Mouse (Mus musculus) spleen, adult 2 months (tissue): ENCODE measurements around the gene Clta.

ENCODE experiments used
- CTCF ChIP-seq: fragments of 200-500 bp; IDR thresholded peaks from 2 replicates; pipeline ENCODE4 v1.5.1; 2011; ENCODE audit warnings: mild to moderate bottlenecking, inconsistent platforms; ENCODE audit not compliant: insufficient read depth, insufficient read length, insufficient replicate concordance; ENCODE audit errors: extremely low read depth
- POLR2A ChIP-seq: fragments of 200-500 bp; IDR thresholded peaks from 2 replicates; pipeline ENCODE4 v1.6.1; 2011; ENCODE audit warnings: low read depth, low read length, inconsistent platforms

GRCm38 (mm10) chr4:44004623-44005409 lies 564 bp downstream of the Clta start:
- TF ChIP-seq CTCF (no peak), POLR2A (no peak)
